Mouse (Mus musculus) layer of hippocampus, adult 8-10 months (tissue): ENCODE results near the gene C1qc. TPM values are rescaled to one million over a fixed set of nuclear protein-coding genes. Genes with fewer than 3 reads are reported as not detected.
A peak's percentile ranks its signal among the peaks of the same experiment; 100 is the strongest.

Experiments
- DNase-seq, 2 experiments: peaks; one replicate each; pipeline ENCODE4 v3.0.0; 2022; ENCODE audit warnings: low spot score in 2 of 2
- total RNA-seq, 4 experiments: library from RNA; stranded (reverse); gene quantifications; 2 replicates each; pipeline ENCODE4 v1.2.4; 2022

Gene C1qc
- total RNA-seq, 4 experiments from 2014 or later, result 28.3 to 233 (median 108) TPM

- no peak for DNase-seq
Measured at GRCm38 (mm10) chr4:136852119-136852518, 40.7 kb downstream of the C1qc start.

GRCm38 (mm10) chr4:136848565-136848964 lies 44.3 kb downstream of the C1qc start:
- DNase-seq, result no peak

DNA sequence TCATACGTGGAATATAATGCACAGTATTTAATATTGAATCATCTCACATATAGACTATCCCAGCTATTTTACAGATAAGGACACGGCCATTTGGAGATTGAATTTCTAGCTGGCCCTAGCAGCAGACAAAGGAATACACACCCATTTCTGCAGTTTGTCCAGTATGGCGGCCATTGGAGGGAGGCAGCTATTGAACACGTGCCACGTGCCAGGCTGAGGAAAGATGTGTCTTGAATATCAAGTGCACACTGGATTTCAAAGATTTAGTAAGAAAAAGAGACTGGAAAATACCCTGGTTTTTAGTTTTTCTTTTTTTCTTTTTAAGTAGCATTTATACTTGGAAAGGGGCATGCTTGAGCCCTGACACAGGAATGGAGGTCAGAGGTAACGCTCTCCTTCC lies 45.7 kb downstream of the C1qc start:
- no peak for DNase-seq

DNA sequence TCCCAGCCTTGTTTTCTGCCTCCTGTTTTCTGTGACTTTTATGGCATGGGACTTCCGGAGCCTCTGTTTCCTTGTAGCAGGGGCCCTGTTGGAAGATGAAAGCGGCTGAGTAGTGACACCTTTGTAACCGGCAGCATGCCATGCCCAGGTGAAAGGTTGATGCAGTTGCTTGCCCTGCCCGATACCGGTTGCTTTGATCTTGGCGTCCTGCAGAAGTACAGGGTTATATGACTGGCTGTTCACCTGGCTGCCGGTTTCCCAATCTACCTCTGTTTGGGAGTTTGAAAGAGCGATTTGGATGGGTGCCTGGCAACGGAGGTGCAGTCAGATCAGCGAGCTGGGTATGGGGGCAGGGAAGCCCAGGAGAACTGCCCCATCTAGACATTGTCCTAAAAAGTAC lies 50.1 kb downstream of the C1qc start:
- DNase-seq, result no peak

- DNase-seq, result no peak
Measured at GRCm38 (mm10) chr4:136842033-136842432, 50.8 kb downstream of the C1qc start.

DNA sequence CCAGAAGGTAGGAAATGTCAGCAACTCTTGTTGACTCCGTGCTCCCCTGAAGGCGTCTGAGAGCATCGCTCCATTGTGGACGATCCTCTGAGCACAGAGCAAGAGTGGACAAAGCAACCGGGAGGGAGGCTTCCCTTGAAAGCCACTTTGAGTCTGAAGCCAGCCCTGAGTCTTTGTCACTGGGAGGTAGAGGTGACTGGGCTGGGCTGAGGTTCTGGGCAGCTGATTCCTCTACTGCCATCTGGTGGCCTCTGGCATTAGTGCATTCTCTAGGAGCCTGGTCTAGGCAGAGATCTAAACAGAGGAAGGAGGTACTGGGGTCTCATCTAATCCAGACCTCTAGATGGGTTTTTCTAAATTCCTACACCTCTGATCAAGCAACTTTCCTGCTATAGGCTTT lies 51.8 kb downstream of the C1qc start:
- peak; percentile 52 to 87 for DNase-seq

Other genes starting within 250 kb of the C1qc start
- gene Ephb2, start 57.1 kb downstream of the C1qc start, total RNA-seq, result 10 to 100 TPM; 17.4 to 23.2 (median 19.8) TPM
- 100 to 1,000 TPM in 2 of 4 experiments, 10 to 100 TPM in 2; 48.7 to 305 (median 140) TPM for gene C1qb, start 6.9 kb downstream of the C1qc start, total RNA-seq
- 100 to 1,000 TPM in 2 of 4 experiments, 10 to 100 TPM in 2; 45.5 to 340 (median 144) TPM for gene C1qa, start 5.7 kb upstream of the C1qc start, total RNA-seq
- gene Epha8, start 63.8 kb upstream of the C1qc start, total RNA-seq, result 1 to 10 TPM; 2.0 to 2.8 (median 2.5) TPM
- 10 to 100 TPM in 2 of 4 experiments, 1 to 10 TPM in 2; 6.0 to 23.6 (median 15.0) TPM for gene Zbtb40, start 155.7 kb upstream of the C1qc start, total RNA-seq